Mouse (Mus musculus) layer of hippocampus, adult 8-10 months (tissue): ENCODE results near the gene Rangap1. TPM values are rescaled to one million over a fixed set of nuclear protein-coding genes. Genes with fewer than 3 reads are reported as not detected.

Experiments
- DNase-seq, 2 experiments: peaks; one replicate each; pipeline ENCODE4 v3.0.0; 2022; ENCODE audit warnings: low spot score in 2 of 2
- total RNA-seq, 4 experiments: library from RNA; stranded (reverse); gene quantifications; 2 replicates each; pipeline ENCODE4 v1.2.4; 2022

Gene Rangap1
- total RNA-seq, 4 experiments from 2014 or later: 157 to 176 (median 168) TPM

GRCm38 (mm10) chr15:81697175-81697574 is 48.2 kb downstream of the Rangap1 start, which contains the start of gene Chadl:
TSS of gene Chadl (minus strand) at chr15:81697287.
- peak; percentile 42 to 48 for DNase-seq

GRCm38 (mm10) chr15:81694891-81695290 is 50.4 kb downstream of the Rangap1 start:
- no peak for DNase-seq

- peak; percentile 40 to 64 for DNase-seq
These were observed 51.1 kb downstream of the Rangap1 start for GRCm38 (mm10) chr15:81693967-81694881.

GRCm38 (mm10) chr15:81693366-81693966 is 51.9 kb downstream of the Rangap1 start:
- DNase-seq: no peak

- no peak for DNase-seq
These were observed 65.0 kb downstream of the Rangap1 start for GRCm38 (mm10) chr15:81680301-81680805.

GRCm38 (mm10) chr15:81676637-81677036 is 68.7 kb downstream of the Rangap1 start:
- DNase-seq: no peak

- peak in 1 of 2 experiments; percentile 36 for DNase-seq
These were observed 75.1 kb downstream of the Rangap1 start for GRCm38 (mm10) chr15:81670231-81670640.

- no peak for DNase-seq
These were observed 78.4 kb downstream of the Rangap1 start for GRCm38 (mm10) chr15:81666957-81667356.

- DNase-seq: peak; percentile 89 to 91
These were observed 81.4 kb downstream of the Rangap1 start, which contains the start of gene L3mbtl2 for GRCm38 (mm10) chr15:81663697-81664561. TSS of gene L3mbtl2 (plus strand) at chr15:81663889.

- DNase-seq: no peak
These were observed 82.0 kb downstream of the Rangap1 start for GRCm38 (mm10) chr15:81663281-81663680.

GRCm38 (mm10) chr15:81661701-81662100 is 83.6 kb downstream of the Rangap1 start:
- no peak for DNase-seq

Other genes with a start within 250 kb of the Rangap1 start
- 10 to 100 TPM; 64.5 to 80.0 (median 74.6) TPM for gene Ep300, start 160.2 kb downstream of the Rangap1 start, total RNA-seq
- 10 to 100 TPM; 40.6 to 47.3 (median 43.7) TPM for gene L3mbtl2, start 81.6 kb downstream of the Rangap1 start, total RNA-seq
- 10 to 100 TPM in 3 of 4 experiments, 1 to 10 TPM in 1; 9.9 to 14.4 (median 10.6) TPM for gene Chadl, start 48.2 kb downstream of the Rangap1 start, total RNA-seq
- gene Zc3h7b, start 473 bp downstream of the Rangap1 start, total RNA-seq: 100 to 1,000 TPM; 123 to 147 (median 135) TPM
- gene Tef, start 56.9 kb upstream of the Rangap1 start, total RNA-seq: 100 to 1,000 TPM; 227 to 350 (median 284) TPM
- gene Tob2, start 113.3 kb upstream of the Rangap1 start, total RNA-seq: 10 to 100 TPM; 24.8 to 39.6 (median 30.6) TPM
- 10 to 100 TPM; 35.7 to 44.3 (median 36.7) TPM for gene Phf5a, start 126.4 kb upstream of the Rangap1 start, total RNA-seq
- 100 to 1,000 TPM; 456 to 502 (median 473) TPM for gene Aco2, start 126.8 kb upstream of the Rangap1 start, total RNA-seq
- gene Polr3h, start 180.7 kb upstream of the Rangap1 start, total RNA-seq: 10 to 100 TPM; 39.5 to 50.1 (median 47.8) TPM
- gene Csdc2, start 191.2 kb upstream of the Rangap1 start, total RNA-seq: 10 to 100 TPM; 63.2 to 67.4 (median 65.9) TPM
- gene Pmm1, start 215.4 kb upstream of the Rangap1 start, total RNA-seq: 100 to 1,000 TPM; 190 to 206 (median 199) TPM
- not detected for gene 1700029P11Rik, start 235.0 kb upstream of the Rangap1 start, total RNA-seq
- 10 to 100 TPM; 27.4 to 35.4 (median 28.9) TPM for gene Xrcc6, start 242.3 kb upstream of the Rangap1 start, total RNA-seq